Mouse (Mus musculus) cerebellum, adult 11-12 months (tissue): Measurements from ENCODE around the gene Commd2.

Experiments
- DNase-seq: peaks from one replicate; pipeline ENCODE4 v3.0.0; 2022

Gene Commd2

GRCm38 (mm10) chr3:57651231-57651864, at the start of gene Commd2:
Commd2 (minus strand) TSS chr3:57651715.
- peak; percentile 82 for DNase-seq

GRCm38 (mm10) chr3:57696779-57697178, 45.3 kb upstream of the Commd2 start:
- DNase-seq, result no peak

- no peak for DNase-seq
Observed at GRCm38 (mm10) chr3:57696249-57696648, 44.7 kb upstream of the Commd2 start.

GRCm38 (mm10) chr3:57692719-57693118, 41.2 kb upstream of the Commd2 start, which contains the start of gene Ankub1:
Ankub1 (minus strand) TSS chr3:57692799.
- no peak for DNase-seq

- DNase-seq, result no peak
Observed at GRCm38 (mm10) chr3:57691772-57692171, 40.3 kb upstream of the Commd2 start.

GRCm38 (mm10) chr3:57677786-57678185, 26.3 kb upstream of the Commd2 start:
- DNase-seq, result peak; percentile 18

- DNase-seq, result no peak
Observed at GRCm38 (mm10) chr3:57674075-57674474, 22.6 kb upstream of the Commd2 start.

- no peak for DNase-seq
Observed at GRCm38 (mm10) chr3:57673586-57673985, 22.1 kb upstream of the Commd2 start.

GRCm38 (mm10) chr3:57667054-57667723, 15.7 kb upstream of the Commd2 start:
- peak; percentile 50 for DNase-seq

GRCm38 (mm10) chr3:57665880-57666279, 14.4 kb upstream of the Commd2 start:
- no peak for DNase-seq

- DNase-seq, result no peak
Observed at GRCm38 (mm10) chr3:57664682-57665081, 13.2 kb upstream of the Commd2 start.

GRCm38 (mm10) chr3:57663731-57664130, 12.2 kb upstream of the Commd2 start:
- DNase-seq, result no peak

GRCm38 (mm10) chr3:57658608-57659007, 7.1 kb upstream of the Commd2 start:
- no peak for DNase-seq

GRCm38 (mm10) chr3:57653646-57654045, 2.1 kb upstream of the Commd2 start:
- no peak for DNase-seq

- DNase-seq, result no peak
Observed at GRCm38 (mm10) chr3:57652485-57652884, 970 bp upstream of the Commd2 start.

GRCm38 (mm10) chr3:57651865-57652259, 347 bp upstream of the Commd2 start:
- no peak for DNase-seq

- no peak for DNase-seq
Observed at GRCm38 (mm10) chr3:57643191-57643590, 8.3 kb downstream of the Commd2 start.

- DNase-seq, result no peak
Observed at GRCm38 (mm10) chr3:57637596-57637995, 13.9 kb downstream of the Commd2 start.

GRCm38 (mm10) chr3:57634763-57635487, 16.6 kb downstream of the Commd2 start:
- DNase-seq, result no peak

GRCm38 (mm10) chr3:57626954-57627513, 24.5 kb downstream of the Commd2 start:
- DNase-seq, result no peak

GRCm38 (mm10) chr3:57625275-57625997, 26.1 kb downstream of the Commd2 start:
- DNase-seq, result no peak

- no peak for DNase-seq
Observed at GRCm38 (mm10) chr3:57619718-57620117, 31.8 kb downstream of the Commd2 start.

GRCm38 (mm10) chr3:57615652-57616051, 35.9 kb downstream of the Commd2 start:
- no peak for DNase-seq
